Mouse (Mus musculus) bone marrow macrophage, adult 2 months (primary cell): ENCODE data around the gene Gm10840.

Source experiments
- CTCF ChIP-seq: IDR thresholded peaks from 2 replicates; pipeline ENCODE4 v1.5.1; 2012; ENCODE audit warnings: low read depth, mild to moderate bottlenecking, low read length, moderate library complexity
- POLR2A ChIP-seq: IDR thresholded peaks from 2 replicates; pipeline ENCODE4 v1.6.1; 2012; ENCODE audit warnings: mild to moderate bottlenecking, low read depth, low read length, borderline replicate concordance

DNA sequence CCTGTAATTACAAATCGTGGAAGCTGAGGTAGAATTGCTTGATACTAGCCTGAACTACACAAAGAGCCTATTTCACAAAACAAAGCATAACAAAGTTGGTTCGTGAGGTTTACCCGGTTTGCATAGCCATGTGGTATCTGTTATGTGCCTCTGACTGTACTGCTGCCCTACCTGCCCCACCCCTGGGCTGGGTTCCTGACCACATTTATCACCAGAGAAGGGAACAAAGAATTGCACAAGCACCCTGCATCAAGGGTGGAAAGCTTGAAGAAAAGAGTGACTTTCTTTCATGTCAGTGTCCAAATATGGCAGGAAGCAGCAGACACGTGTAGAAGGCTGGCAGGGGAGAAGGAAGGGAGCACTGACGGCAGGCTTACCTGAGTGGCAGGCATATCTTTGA, 6.8 kb downstream of the Gm10840 start:
- TF ChIP-seq CTCF = no peak
- TF ChIP-seq POLR2A = no peak
